In the genomic region with DNA sequence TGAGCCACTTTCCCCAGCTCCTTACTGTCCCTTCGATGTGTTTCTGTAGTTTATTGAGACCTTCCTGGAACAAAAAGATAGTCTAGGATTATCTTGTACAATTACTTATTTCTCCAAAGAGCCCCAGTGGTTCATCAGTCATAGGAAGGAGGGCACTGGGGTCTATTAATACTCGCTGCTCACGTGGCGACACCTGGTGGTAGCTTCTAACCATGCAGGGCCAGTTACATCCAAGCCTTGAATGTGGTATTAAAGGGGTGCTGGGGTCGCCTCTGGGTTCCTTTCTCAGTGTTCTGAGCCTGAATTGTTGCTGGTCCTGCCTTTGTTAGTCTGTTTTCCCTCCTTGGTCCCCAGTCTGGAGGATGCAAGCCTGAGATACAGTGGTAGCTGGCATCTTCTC, we compare ENCODE assay signal across 8 mouse cellular contexts. TPM values are rescaled to one million over a fixed set of nuclear protein-coding genes. Genes with fewer than 3 reads are reported as not detected.
A peak's percentile ranks its signal among the peaks of the same experiment; 100 is the strongest.
DNase-seq lines count a peak whose midpoint lies in the region; ATAC-seq and TF ChIP-seq lines count a peak whose summit lies in the region.

No protein-coding gene starts in this region.

- no peaks in the 10 kb centered on the region for H3K27me3 ChIP-seq in forebrain, embryonic 14.5 days (replicated peaks; ENCODE audit: control insufficient read depth, insufficient read depth, low read length)
- H3K27me3 ChIP-seq in intestine, postnatal 0 days (replicated peaks; ENCODE audit: control insufficient read depth, insufficient read depth, low read length): no peaks in the 10 kb centered on the region
- no peaks in the 10 kb centered on the region for H3K27me3 ChIP-seq in lung, embryonic 14.5 days (ENCODE audit: insufficient read depth, low read length)
- no peaks in the 10 kb centered on the region for H3K27me3 ChIP-seq in small intestine, adult 2 months (ENCODE audit: control insufficient read depth, insufficient read depth, low read length)

- no peak overlapping the region for H3K9ac ChIP-seq in forebrain, embryonic 14.5 days (ENCODE audit: low read length)
- no peak overlapping the region for H3K9ac ChIP-seq in intestine, postnatal 0 days (ENCODE audit: low read depth, low read length)
- H3K9ac ChIP-seq in lung, embryonic 14.5 days: no peak overlapping the region

- WGBS in forebrain, embryonic 14.5 days: 9% methylated on average over 5 of the region's 5 CpGs
- 5% methylated on average over 5 of the region's 5 CpGs for WGBS in intestine, postnatal 0 days
- 6% methylated on average over 5 of the region's 5 CpGs for WGBS in lung, embryonic 14.5 days
- 5% methylated on average over 5 of the region's 5 CpGs for WGBS in small intestine, adult 2 months

- ATAC-seq in forebrain, embryonic 14.5 days: peak; percentile 62; the same call in 1 of the 2 replicates
- no peak for ATAC-seq in intestine, postnatal 0 days
- peak; percentile 44; the same call in 1 of the 2 replicates for ATAC-seq in lung, embryonic 14.5 days (ENCODE audit: insufficient read depth)

- peak; percentile 92 for TF ChIP-seq CTCF in intestine, postnatal 0 days (IDR thresholded peaks at IDR 0.05; ENCODE audit: low read depth)
- TF ChIP-seq CTCF in lung, embryonic 14.5 days (IDR thresholded peaks at IDR 0.05; ENCODE audit: low read depth): peak; percentile 93
- TF ChIP-seq CTCF in small intestine, adult 2 months (IDR thresholded peaks at IDR 0.05; ENCODE audit: extremely low read depth, insufficient read length, insufficient replicate concordance, low read depth, low read length): peak; percentile 78; the same call in 1 of the 2 replicates

- no peaks in the 10 kb centered on the region for H3K9me3 ChIP-seq in forebrain, embryonic 14.5 days (replicated peaks; ENCODE audit: control insufficient read depth, low read length)
- H3K9me3 ChIP-seq in intestine, postnatal 0 days (ENCODE audit: control insufficient read depth): no peaks in the 10 kb centered on the region
- H3K9me3 ChIP-seq in lung, embryonic 14.5 days (ENCODE audit: low read depth, low read length): no peaks in the 10 kb centered on the region

- no peaks in the 10 kb centered on the region for H3K36me3 ChIP-seq in forebrain, embryonic 14.5 days (ENCODE audit: control insufficient read depth, insufficient read depth, low read length)
- H3K36me3 ChIP-seq in intestine, postnatal 0 days (ENCODE audit: control insufficient read depth, insufficient read depth): no peaks in the 10 kb centered on the region
- no peaks in the 10 kb centered on the region for H3K36me3 ChIP-seq in lung, embryonic 14.5 days (ENCODE audit: insufficient read depth)
- no peaks in the 10 kb centered on the region for H3K36me3 ChIP-seq in small intestine, adult 2 months (ENCODE audit: control insufficient read depth, insufficient read depth, low read length)

- peak; percentile 55 to 84 for DNase-seq in adrenal gland, adult (ENCODE audit: inconsistent age in 2 of 2, low spot score in 1 of 2)
- no peak for DNase-seq in adrenal gland, adult 8-10 months
- DNase-seq in 3T3-L1 (ENCODE audit: low read depth, low spot score): peak; percentile 89
- peak; percentile 68 to 77 for DNase-seq in adrenal gland, postnatal 36 days
- peak; percentile 84 for DNase-seq in forebrain, embryonic 14.5 days (ENCODE audit: low spot score)
- peak; percentile 90 for DNase-seq in lung, embryonic 14.5 days

- no peak overlapping the region for H3K27ac ChIP-seq in forebrain, embryonic 14.5 days (ENCODE audit: low read depth, low read length)
- H3K27ac ChIP-seq in intestine, postnatal 0 days (ENCODE audit: low read depth, low read length): no peak overlapping the region
- no peak overlapping the region for H3K27ac ChIP-seq in lung, embryonic 14.5 days (ENCODE audit: low read depth)
- H3K27ac ChIP-seq in small intestine, adult 2 months (ENCODE audit: insufficient read depth, low read depth, low read length): no peak overlapping the region

- H3K4me3 ChIP-seq in forebrain, embryonic 14.5 days (ENCODE audit: low read depth, low read length): no peak overlapping the region
- H3K4me3 ChIP-seq in intestine, postnatal 0 days (ENCODE audit: low read depth, low read length): no peak overlapping the region
- no peak overlapping the region for H3K4me3 ChIP-seq in lung, embryonic 14.5 days (ENCODE audit: low read depth, low read length)
- H3K4me3 ChIP-seq in small intestine, adult 2 months (ENCODE audit: low read depth, low read length): no peak overlapping the region

- H3K4me2 ChIP-seq in forebrain, embryonic 14.5 days (ENCODE audit: low read length): no peak overlapping the region
- no peak overlapping the region for H3K4me2 ChIP-seq in intestine, postnatal 0 days (replicated peaks; ENCODE audit: low read depth)
- H3K4me2 ChIP-seq in lung, embryonic 14.5 days: no peak overlapping the region

- no peak for TF ChIP-seq POLR2A in small intestine, adult 2 months (IDR thresholded peaks at IDR 0.05; ENCODE audit: low read depth, low read length)

- no peaks in the 10 kb centered on the region for H3K4me1 ChIP-seq in forebrain, embryonic 14.5 days (ENCODE audit: control insufficient read depth, insufficient read depth, low read length)
- H3K4me1 ChIP-seq in intestine, postnatal 0 days (replicated peaks; ENCODE audit: control insufficient read depth, insufficient read depth, low read length): no peaks in the 10 kb centered on the region
- H3K4me1 ChIP-seq in lung, embryonic 14.5 days (ENCODE audit: insufficient read depth): no peaks in the 10 kb centered on the region
- H3K4me1 ChIP-seq in small intestine, adult 2 months (ENCODE audit: control insufficient read depth, insufficient read depth, insufficient read length, low read length): no peaks in the 10 kb centered on the region

RNA-seq across cellular contexts. Expression of gene Dysf, which starts 52.9 kb away (rescaled TPM):
- 10 to 100 TPM; 46.1 to 59.1 (median 51.7) TPM for total RNA-seq in adrenal gland, adult 8-10 months (2022)
- total RNA-seq in adrenal gland, postnatal 36 days (2021): 10 to 100 TPM; 47.5 to 51.0 TPM
- polyA plus RNA-seq in forebrain, embryonic 14.5 days (2014; fragmentation: Nextera tagmentation; extraction: Ambion mirVana): 1.2 and 1.4 TPM in 2 replicates
- 5.1 and 5.9 TPM in 2 replicates for polyA plus RNA-seq in intestine, postnatal 0 days (2015; fragmentation: Nextera tagmentation; extraction: Ambion mirVana)
- polyA plus RNA-seq in lung, embryonic 14.5 days (2014; fragmentation: Nextera tagmentation; extraction: Ambion mirVana): 11.5 and 13.5 TPM in 2 replicates
- 6.3 and 7.9 TPM in 2 replicates for polyA plus RNA-seq in small intestine, adult 2 months (2012; rRNA removed)
